Mouse (Mus musculus) intestine, embryonic 14.5 days (tissue): Measurements from ENCODE around the gene Srebf2. TPM values are rescaled to one million over a fixed set of nuclear protein-coding genes. Genes with fewer than 3 reads are reported as not detected.
A peak's percentile ranks its signal among the peaks of the same experiment; 100 is the strongest.

Experiments
- ATAC-seq: fragments of 200-750 bp; cut with Nextera tagmentation; replicated peaks from 2 replicates; pipeline ENCODE4 v1.8.0; 2017; ENCODE audit warnings: low read depth, moderate number of reproducible peaks, moderate TSS enrichment, moderate library complexity; ENCODE audit not compliant: low FRiP score, low TSS enrichment
- DNase-seq: peaks from one replicate; pipeline ENCODE4 v3.0.0-alpha.2; 2018; ENCODE audit warnings: low spot score
- H3K27ac ChIP-seq: fragments of 300-500 bp; sonication (generic); 2 replicates; pipeline ENCODE4 v1.5.1; 2014; ENCODE audit warnings: low read depth, mild to moderate bottlenecking, control low read depth
- H3K27me3 ChIP-seq: fragments of 300-500 bp; sonication (generic); replicated peaks from 2 replicates; pipeline ENCODE4 v1.6.1; 2014; ENCODE audit warnings: low read length, control low read depth; ENCODE audit not compliant: control insufficient read depth, insufficient read depth
- H3K36me3 ChIP-seq: fragments of 300-500 bp; sonication (generic); 2 replicates; pipeline ENCODE4 v1.6.1; 2014; ENCODE audit warnings: low read length, control low read depth; ENCODE audit not compliant: control insufficient read depth, insufficient read depth
- H3K4me1 ChIP-seq: fragments of 300-500 bp; sonication (generic); replicated peaks from 2 replicates; pipeline ENCODE4 v1.6.1; 2014; ENCODE audit warnings: low read length, control low read depth, mixed read lengths; ENCODE audit not compliant: control insufficient read depth, insufficient read depth
- H3K4me2 ChIP-seq: fragments of 300-500 bp; sonication (generic); 2 replicates; pipeline ENCODE4 v1.6.1; 2014; ENCODE audit warnings: low read length
- H3K4me3 ChIP-seq: fragments of 300-500 bp; sonication (generic); 2 replicates; pipeline ENCODE4 v1.5.1; 2014; ENCODE audit warnings: low read depth, low read length, control low read depth, mixed read lengths
- H3K9ac ChIP-seq: fragments of 300-500 bp; sonication (generic); 2 replicates; pipeline ENCODE4 v1.6.1; 2014; ENCODE audit warnings: mild to moderate bottlenecking, low read length
- H3K9me3 ChIP-seq: fragments of 300-500 bp; sonication (generic); 2 replicates; pipeline ENCODE4 v1.6.1; 2016; ENCODE audit warnings: low read length, control low read depth; ENCODE audit not compliant: control insufficient read depth
- WGBS: fragments of 180-500 bp; shearing (Covaris S2); extraction: QIAGEN DNeasy Blood & Tissue Kit; methylation state at CpG from one replicate; pipeline ENCODE4 v1.1.7; 2014; 5-methylcytosine and 5-hydroxymethylcytosine counted together
- polyA plus RNA-seq: library from polyadenylated mRNA; unstranded; fragments of >200 nt; fragmentation: Nextera tagmentation; extraction: Ambion mirVana; gene quantifications from 2 replicates; pipeline ENCODE4 v1.2.1, GENCODE M21; 2014

The Srebf2 gene
- polyA plus RNA-seq, 1 experiment from 2014 or later: 144 TPM

GRCm38 (mm10) chr15:82183596-82183995 is 36.6 kb downstream of the Srebf2 start:
- H3K4me2 ChIP-seq: no peak overlapping the region
- WGBS: 61% methylated on average over 10 of the region's 10 CpGs
- no peaks in the 10 kb centered on the region for H3K27me3 ChIP-seq
- DNase-seq: no peak
- H3K36me3 ChIP-seq: peaks cover 100% of the 10 kb centered on the region
- ATAC-seq: no peak
- no peak overlapping the region for H3K9ac ChIP-seq
- H3K27ac ChIP-seq: no peak overlapping the region
- H3K4me1 ChIP-seq: no peaks in the 10 kb centered on the region
- no peak overlapping the region for H3K4me3 ChIP-seq
- H3K9me3 ChIP-seq: no peaks in the 10 kb centered on the region

GRCm38 (mm10) chr15:82184183-82184582 is 37.2 kb downstream of the Srebf2 start:
- no peak overlapping the region for H3K27ac ChIP-seq
- ATAC-seq: no peak; the same call in 1 of the 2 replicates
- DNase-seq: no peak

GRCm38 (mm10) chr15:82184656-82185055 is 37.7 kb downstream of the Srebf2 start:
- Histone ChIP-seq H3K36me3 (peaks cover 100% of the 10 kb centered on the region), H3K4me3 (no peak overlapping the region), H3K4me1 (no peaks in the 10 kb centered on the region), H3K27me3 (no peaks in the 10 kb centered on the region), H3K27ac (no peak overlapping the region), H3K9me3 (no peaks in the 10 kb centered on the region), H3K9ac (no peak overlapping the region), H3K4me2 (no peak overlapping the region)
- 82% methylated on average over 10 of the region's 10 CpGs for WGBS
- no peak for ATAC-seq
- no peak for DNase-seq

More at GRCm38 (mm10) chr15:82184183-82184582, 37.2 kb downstream of the Srebf2 start:
- no peaks in the 10 kb centered on the region for H3K27me3 ChIP-seq
- WGBS: 69% methylated on average over 7 of the region's 7 CpGs
- no peak overlapping the region for H3K4me2 ChIP-seq
- H3K9ac ChIP-seq: no peak overlapping the region
- no peak overlapping the region for H3K4me3 ChIP-seq
- peaks cover 100% of the 10 kb centered on the region for H3K36me3 ChIP-seq
- no peaks in the 10 kb centered on the region for H3K9me3 ChIP-seq
- no peaks in the 10 kb centered on the region for H3K4me1 ChIP-seq

GRCm38 (mm10) chr15:82185062-82185783 is 38.2 kb downstream of the Srebf2 start:
- no peaks in the 10 kb centered on the region for H3K4me1 ChIP-seq
- no peak overlapping the region for H3K4me3 ChIP-seq
- H3K27ac ChIP-seq: no peak overlapping the region
- DNase-seq (no peak), ATAC-seq (peak; percentile 22; the same call in 1 of the 2 replicates)
- H3K4me2 ChIP-seq: no peak overlapping the region
- no peak overlapping the region for H3K9ac ChIP-seq
- H3K27me3 ChIP-seq: no peaks in the 10 kb centered on the region
- WGBS: 73% methylated on average over 14 of the region's 14 CpGs
- H3K9me3 ChIP-seq: no peaks in the 10 kb centered on the region
- peaks cover 98% of the 10 kb centered on the region for H3K36me3 ChIP-seq

GRCm38 (mm10) chr15:82186131-82186530 is 39.1 kb downstream of the Srebf2 start:
- Histone ChIP-seq H3K4me2 (no peak overlapping the region), H3K4me1 (no peaks in the 10 kb centered on the region), H3K4me3 (no peak overlapping the region), H3K9ac (no peak overlapping the region), H3K9me3 (no peaks in the 10 kb centered on the region), H3K27me3 (no peaks in the 10 kb centered on the region), H3K27ac (no peak overlapping the region), H3K36me3 (peaks cover 95% of the 10 kb centered on the region)
- ATAC-seq (no peak), DNase-seq (no peak)
- 87% methylated on average over 14 of the region's 14 CpGs for WGBS

GRCm38 (mm10) chr15:82186931-82187330 is 40.0 kb downstream of the Srebf2 start:
- Histone ChIP-seq H3K4me2 (no peak overlapping the region), H3K9me3 (no peaks in the 10 kb centered on the region), H3K27ac (no peak overlapping the region), H3K4me1 (no peaks in the 10 kb centered on the region), H3K27me3 (no peaks in the 10 kb centered on the region), H3K9ac (no peak overlapping the region), H3K4me3 (no peak overlapping the region), H3K36me3 (peaks cover 95% of the 10 kb centered on the region)
- DNase-seq (no peak), ATAC-seq (no peak)
- WGBS: 90% methylated on average over 5 of the region's 5 CpGs

- peaks cover 95% of the 10 kb centered on the region for H3K36me3 ChIP-seq
- no peak overlapping the region for H3K27ac ChIP-seq
- H3K9me3 ChIP-seq: no peaks in the 10 kb centered on the region
- H3K27me3 ChIP-seq: no peaks in the 10 kb centered on the region
- H3K4me3 ChIP-seq: no peak overlapping the region
- ATAC-seq: no peak
- no peaks in the 10 kb centered on the region for H3K4me1 ChIP-seq
- DNase-seq: no peak
- WGBS: 82% methylated on average over 4 of the region's 4 CpGs
- no peak overlapping the region for H3K4me2 ChIP-seq
- H3K9ac ChIP-seq: no peak overlapping the region
Observed at GRCm38 (mm10) chr15:82187401-82187800, 40.4 kb downstream of the Srebf2 start.

- Histone ChIP-seq H3K4me1 (no peaks in the 10 kb centered on the region), H3K4me3 (no peak overlapping the region), H3K36me3 (peaks cover 95% of the 10 kb centered on the region), H3K27ac (no peak overlapping the region), H3K9ac (no peak overlapping the region), H3K27me3 (no peaks in the 10 kb centered on the region), H3K4me2 (no peak overlapping the region), H3K9me3 (no peaks in the 10 kb centered on the region)
- DNase-seq (no peak), ATAC-seq (no peak)
- WGBS: 86% methylated on average over 1 of the region's 1 CpGs
Observed at GRCm38 (mm10) chr15:82187924-82188323, 40.9 kb downstream of the Srebf2 start.
